Mouse (Mus musculus): ENCODE measurements around the gene Taar2.

Gene Taar2

GRCm38 (mm10) chr10:23938312-23938711, at the start of gene Taar2:
Gene Taar2 (plus strand): TSS chr10:23938572.
- 54% methylated on average over 6 of the region's 6 CpGs for WGBS

GRCm38 (mm10) chr10:23892987-23893386, 45.4 kb upstream of the Taar2 start:
- 98% methylated on average over 1 of the region's 1 CpGs for WGBS

GRCm38 (mm10) chr10:23894601-23895349, 43.6 kb upstream of the Taar2 start, which contains the start of gene Vnn1:
Gene Vnn1 (plus strand): TSS chr10:23894688.
- WGBS: 35% methylated on average over 21 of the region's 21 CpGs

- 60% methylated on average over 7 of the region's 7 CpGs for WGBS
Measured at GRCm38 (mm10) chr10:23895376-23895775, 43.0 kb upstream of the Taar2 start.

- WGBS: 63% methylated on average over 3 of the region's 3 CpGs
Measured at GRCm38 (mm10) chr10:23901119-23901518, 37.3 kb upstream of the Taar2 start.

GRCm38 (mm10) chr10:23905661-23906060, 32.7 kb upstream of the Taar2 start:
- WGBS: 94% methylated on average over 1 of the region's 1 CpGs

- 93% methylated on average over 4 of the region's 4 CpGs for WGBS
Measured at GRCm38 (mm10) chr10:23920056-23920455, 18.3 kb upstream of the Taar2 start, which contains the start of gene Taar1. Gene Taar1 (plus strand): TSS chr10:23920356.

- 75% methylated on average over 3 of the region's 3 CpGs for WGBS
Measured at GRCm38 (mm10) chr10:23922468-23922867, 15.9 kb upstream of the Taar2 start.

GRCm38 (mm10) chr10:23923941-23924340, 14.4 kb upstream of the Taar2 start:
- WGBS: 85% methylated on average over 2 of the region's 2 CpGs

GRCm38 (mm10) chr10:23937613-23938012, 759 bp upstream of the Taar2 start:
- 56% methylated on average over 4 of the region's 4 CpGs for WGBS

- 76% methylated on average over 5 of the region's 5 CpGs for WGBS
Measured at GRCm38 (mm10) chr10:23942465-23942864, 4.1 kb downstream of the Taar2 start.

- WGBS: 52% methylated on average over 7 of the region's 7 CpGs
Measured at GRCm38 (mm10) chr10:23948026-23948425, 9.7 kb downstream of the Taar2 start.

- 58% methylated on average over 16 of the region's 16 CpGs for WGBS
Measured at GRCm38 (mm10) chr10:23949508-23950005, 11.2 kb downstream of the Taar2 start, which contains the start of gene Taar3. Gene Taar3 (plus strand): TSS chr10:23949558.

- 83% methylated on average over 6 of the region's 6 CpGs for WGBS
Measured at GRCm38 (mm10) chr10:23951714-23952113, 13.3 kb downstream of the Taar2 start.

- 50% methylated on average over 3 of the region's 3 CpGs for WGBS
Measured at GRCm38 (mm10) chr10:23959071-23959470, 20.7 kb downstream of the Taar2 start.

- 96% methylated on average over 13 of the region's 13 CpGs for WGBS
Measured at GRCm38 (mm10) chr10:23960444-23960915, 22.1 kb downstream of the Taar2 start, which contains the start of gene Taar4. Gene Taar4 (plus strand): TSS chr10:23960494.

GRCm38 (mm10) chr10:23963444-23963843, 25.1 kb downstream of the Taar2 start:
- 31% methylated on average over 3 of the region's 3 CpGs for WGBS

- WGBS: 94% methylated on average over 6 of the region's 6 CpGs
Measured at GRCm38 (mm10) chr10:23964921-23965610, 26.7 kb downstream of the Taar2 start.

- 92% methylated on average over 11 of the region's 11 CpGs for WGBS
Measured at GRCm38 (mm10) chr10:23970656-23971165, 32.3 kb downstream of the Taar2 start, which contains the start of gene Taar5. Gene Taar5 (plus strand): TSS chr10:23970706.

GRCm38 (mm10) chr10:23971256-23971655, 32.9 kb downstream of the Taar2 start:
- WGBS: 88% methylated on average over 5 of the region's 5 CpGs

- 76% methylated on average over 4 of the region's 4 CpGs for WGBS
Measured at GRCm38 (mm10) chr10:23977958-23978357, 39.6 kb downstream of the Taar2 start.

Measured in cerebral cortex, adult 2 months (tissue).